Mouse (Mus musculus) gastrocnemius, postnatal 36 days (tissue): ENCODE data around the gene Anp32b. TPM values are rescaled to one million over a fixed set of nuclear protein-coding genes. Genes with fewer than 3 reads are reported as not detected.

Experiments
- DNase-seq, 2 experiments: peaks; one replicate each; pipeline ENCODE4 v3.0.0; 2022
- intact Hi-C: fragments of 180-260 bp; cut with DNase I; formaldehyde crosslinking; loops from one replicate; pipeline ENCODE4 v1.15.1; 2025
- total RNA-seq, 2 experiments: library from RNA; stranded (reverse); gene quantifications; 2 replicates each; pipeline ENCODE4 v1.2.3; 2021

Anp32b gene
- total RNA-seq, 2 experiments from 2014 or later = 54.4 to 64.0 TPM

DNA sequence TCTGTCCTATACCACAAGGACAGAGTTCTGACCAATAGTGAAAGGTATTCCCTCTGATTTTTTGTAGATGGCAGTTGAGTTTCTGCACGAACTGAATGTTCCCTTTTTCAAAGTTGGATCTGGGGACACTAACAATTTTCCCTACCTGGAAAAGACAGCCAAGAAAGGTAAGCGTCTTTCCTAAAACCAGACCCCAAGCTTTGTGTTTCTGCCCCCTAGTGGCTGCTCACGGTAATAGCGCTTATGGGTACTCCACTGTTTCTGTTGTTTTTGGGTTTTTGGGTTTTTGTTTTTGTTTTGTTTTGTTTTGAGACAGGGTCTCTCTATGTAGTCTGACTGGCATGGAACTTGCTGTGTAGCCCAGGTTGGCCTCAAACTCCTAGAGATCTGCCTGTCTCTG lies 48.3 kb downstream of the Anp32b start:
- no peak for DNase-seq
- intact Hi-C loops = no loop called here

DNA sequence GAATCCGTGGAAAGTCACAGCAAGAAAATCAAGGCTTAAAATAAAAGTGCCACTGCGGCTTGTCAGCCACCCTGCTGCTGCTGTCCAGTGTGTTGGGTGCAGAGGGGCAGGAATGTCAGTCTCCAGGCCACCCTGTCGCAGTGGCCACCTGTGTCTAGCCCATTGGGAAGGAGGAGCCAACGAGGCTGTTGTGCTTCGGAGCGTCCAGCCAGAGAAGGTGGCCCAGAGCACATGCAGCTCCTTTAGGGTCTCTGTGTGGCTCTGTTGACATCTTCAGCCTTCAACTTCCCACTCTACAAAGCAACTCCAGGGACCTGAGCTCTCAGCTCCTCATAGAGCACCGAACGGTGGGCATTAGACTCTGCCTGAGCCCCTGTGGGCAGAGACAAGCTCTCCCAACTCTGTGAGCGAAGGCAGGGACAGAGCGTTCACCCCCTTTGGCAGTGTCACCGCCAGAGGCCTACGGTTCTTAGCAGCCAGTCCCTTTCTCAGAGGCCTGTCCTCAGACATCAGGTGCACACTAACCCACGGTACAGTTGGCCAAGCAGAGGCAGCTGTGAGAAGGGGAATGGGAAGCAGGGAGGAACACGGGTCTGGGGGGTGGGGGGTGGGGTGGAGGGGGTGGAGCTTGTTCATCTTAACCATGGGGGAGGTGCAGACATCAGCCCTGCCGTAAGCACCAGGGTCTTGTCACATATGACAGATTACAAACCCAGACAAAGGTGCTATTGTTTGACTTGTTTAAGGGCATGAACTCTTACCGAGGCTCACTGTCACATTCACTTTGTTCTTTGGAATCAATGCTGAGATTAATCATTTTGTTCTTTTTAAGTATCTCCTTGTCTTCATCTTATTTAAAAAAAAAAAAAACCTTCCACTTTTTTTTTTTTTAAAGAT lies 52.2 kb downstream of the Anp32b start:
- intact Hi-C loops = loop anchor here (5.0 kb wide), 2 partner anchors 56 to 149 kb away; partner anchors contain the start of gene Tbc1d2

DNA sequence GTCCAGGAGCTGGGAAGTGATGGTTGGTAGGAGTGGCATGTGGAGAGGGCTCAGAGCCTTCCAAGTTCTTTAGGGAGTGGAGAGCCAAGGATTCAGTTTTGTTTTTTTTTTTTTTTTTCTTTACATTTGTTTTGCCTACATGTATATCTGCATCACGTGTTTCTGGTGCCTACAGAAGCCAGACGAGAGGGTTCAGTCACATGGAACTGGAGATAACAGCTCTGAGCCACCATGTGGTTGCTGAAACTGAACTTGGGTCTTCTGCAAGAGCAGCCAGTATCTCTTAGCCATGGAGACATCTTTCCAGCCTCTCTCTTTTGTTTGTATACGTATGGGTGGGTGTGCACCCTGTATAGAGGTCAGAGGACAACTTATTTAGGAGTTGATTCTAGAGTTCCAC lies 53.2 kb downstream of the Anp32b start:
- no peak for DNase-seq
- intact Hi-C loops = loop anchor here (5.0 kb wide), 2 partner anchors 57 to 148 kb away; partner anchors contain the start of gene Tbc1d2

More for the DNA sequence above, 52.2 kb downstream of the Anp32b start:
- no peak for DNase-seq

DNA sequence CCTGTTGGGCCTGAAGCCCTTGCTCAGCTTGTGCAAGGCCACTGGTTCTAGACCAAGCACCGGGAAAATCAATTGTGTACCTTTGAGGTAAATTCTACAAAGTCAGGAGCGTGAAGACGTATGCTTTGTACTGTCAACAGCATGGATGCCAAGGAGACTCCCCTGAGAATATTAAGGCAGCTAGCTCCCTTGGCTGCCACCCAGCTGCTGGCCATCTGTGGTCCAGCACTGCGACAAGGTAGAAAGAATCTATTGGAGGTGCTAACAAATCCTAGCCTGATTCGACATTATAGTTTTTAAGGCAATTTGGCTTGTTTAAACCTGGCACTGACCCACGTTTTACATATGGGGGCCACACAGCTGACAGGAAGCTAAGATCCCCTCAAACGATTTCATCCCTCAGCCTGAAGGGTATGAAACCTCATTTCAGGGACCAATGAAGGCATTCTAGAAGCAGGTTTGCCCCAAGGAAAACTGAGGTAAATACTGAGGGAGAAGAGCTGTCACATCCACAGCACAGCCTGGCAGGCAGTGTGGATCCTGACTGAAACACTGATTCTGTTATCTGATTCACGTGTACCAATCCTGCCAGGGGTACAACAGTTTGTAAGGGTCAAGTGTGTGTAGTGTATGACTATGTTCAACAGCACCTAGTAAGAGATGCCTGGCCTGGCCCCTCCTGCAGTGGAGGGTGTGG lies 54.8 kb downstream of the Anp32b start:
- intact Hi-C loops = no loop called here
- DNase-seq = no peak

DNA sequence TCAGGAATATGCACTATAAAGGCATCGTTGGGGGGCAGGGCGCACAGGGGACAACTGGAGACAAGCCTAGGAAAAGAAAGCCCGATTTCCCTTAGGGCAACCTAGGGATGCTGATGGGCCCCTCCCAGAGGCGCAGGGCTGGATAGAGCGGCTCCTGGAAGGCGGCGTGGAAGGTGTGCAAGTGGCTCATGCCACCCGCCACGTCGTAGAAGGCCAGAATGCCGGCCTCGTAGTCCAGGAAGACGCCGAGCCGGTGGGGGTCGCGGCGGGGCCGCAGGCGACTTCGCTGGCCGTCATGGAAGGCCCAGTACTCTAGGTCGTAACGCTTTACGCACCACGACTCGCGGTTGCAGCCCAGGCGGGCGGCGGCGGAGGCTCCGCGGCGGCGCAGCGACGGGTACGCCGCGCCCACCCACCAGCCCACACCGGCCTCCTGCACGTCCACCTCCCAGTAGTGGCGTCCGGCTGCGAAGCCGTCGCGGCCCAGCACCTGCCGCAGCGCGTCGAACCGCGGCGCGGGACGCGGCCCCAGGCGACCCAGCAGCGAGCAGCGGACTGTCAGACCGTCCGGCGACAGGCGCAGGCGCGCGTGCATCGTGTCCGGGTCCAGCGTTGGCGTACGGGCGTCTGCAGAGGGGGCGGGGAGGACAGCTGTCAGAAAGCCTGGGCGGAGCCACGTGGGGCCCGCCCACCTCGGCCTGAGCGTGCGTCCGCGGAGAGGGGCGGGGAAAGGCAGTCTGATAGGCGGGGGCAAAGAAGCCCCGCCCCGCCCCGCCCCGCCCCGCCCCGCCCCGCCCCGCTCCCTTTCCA lies 56.3 kb downstream of the Anp32b start:
- peak; percentile 90 to 96 for DNase-seq
- intact Hi-C loops = no loop called here

DNA sequence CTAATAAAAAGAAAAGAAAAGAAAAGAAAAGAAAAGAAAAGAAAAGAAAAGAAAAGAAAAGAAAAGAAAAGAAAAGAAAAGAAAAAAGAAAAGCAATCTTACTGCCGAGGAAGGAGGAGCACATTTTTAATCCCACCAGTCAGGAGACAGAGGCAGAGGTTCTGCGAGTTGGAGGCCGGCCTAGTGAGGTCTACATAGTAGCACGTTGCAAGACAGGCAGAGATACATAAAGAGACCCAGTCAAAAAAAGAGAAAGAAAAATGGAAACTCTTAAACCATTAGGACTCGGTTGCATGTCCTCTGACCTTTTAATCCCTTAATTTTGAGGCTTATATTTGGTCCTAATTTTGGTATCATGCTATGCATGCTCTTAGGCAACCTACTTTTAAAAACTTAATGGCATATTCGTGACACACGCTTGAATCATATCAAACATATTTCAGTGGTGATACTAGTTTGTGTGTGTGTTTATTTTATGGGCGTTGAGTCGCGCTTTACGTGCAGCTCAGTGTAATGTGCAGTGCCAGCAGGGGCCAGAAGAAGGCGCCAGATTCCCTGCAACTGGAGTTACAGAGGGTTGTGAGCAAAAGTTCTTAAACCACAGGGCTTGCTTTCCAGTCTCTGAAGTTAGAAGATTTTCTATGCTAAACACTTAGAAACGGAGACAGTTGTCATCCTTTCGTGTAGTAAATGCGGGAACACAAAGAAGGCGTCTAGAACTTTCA lies 57.2 kb downstream of the Anp32b start:
- intact Hi-C loops = no loop called here
- peak; percentile 69 to 75 for DNase-seq

DNA sequence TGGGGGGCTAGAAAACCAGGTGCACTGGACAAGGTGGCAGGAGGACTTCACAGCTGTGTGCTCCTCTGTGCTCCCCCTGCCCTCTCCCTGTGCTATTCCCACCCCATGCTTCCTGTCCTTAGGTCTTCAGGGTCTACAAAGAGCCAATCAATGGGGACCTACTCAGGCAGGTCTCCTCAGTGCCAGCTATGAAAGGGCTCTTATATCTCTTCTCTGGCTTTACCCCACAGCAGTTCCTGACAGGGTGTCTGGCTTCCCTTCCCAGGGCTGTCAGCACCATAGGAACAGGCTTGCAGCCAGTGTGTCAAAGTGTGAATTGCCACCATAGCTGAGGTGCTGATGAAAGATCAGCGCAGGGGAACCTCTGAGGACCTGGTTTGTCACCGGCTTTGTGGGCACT lies 69.8 kb downstream of the Anp32b start:
- intact Hi-C loops = no loop called here
- DNase-seq = no peak

DNA sequence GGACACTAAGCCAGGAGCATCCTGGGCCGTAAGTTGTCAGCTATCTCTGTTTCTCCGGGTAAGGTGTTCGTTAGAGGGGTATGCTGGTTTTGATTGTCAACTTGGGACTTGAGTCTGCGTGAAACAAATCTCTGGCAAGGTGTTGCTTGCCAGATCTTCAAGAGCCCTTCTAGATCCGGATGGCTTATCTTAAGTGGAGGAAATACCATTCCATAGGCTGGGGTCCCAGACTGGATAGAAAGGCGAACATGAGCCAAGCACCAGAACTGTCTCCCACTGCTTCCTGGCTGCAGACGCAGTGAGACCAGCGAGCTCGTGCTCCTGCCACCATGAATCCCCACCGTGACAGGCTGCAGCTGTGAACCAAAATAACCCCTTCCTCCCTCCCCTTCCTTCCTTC lies 70.8 kb downstream of the Anp32b start:
- no peak for DNase-seq

More for the DNA sequence above, 70.8 kb downstream of the Anp32b start:
- intact Hi-C loops = no loop called here

Other genes starting within 250 kb of the Anp32b start
- not detected for gene Foxe1, start 107.3 kb upstream of the Anp32b start, total RNA-seq
- gene Trmo, start 61.5 kb upstream of the Anp32b start, total RNA-seq = 1 to 10 TPM; 2.1 to 2.5 TPM
- not detected for gene Hemgn, start 37.4 kb upstream of the Anp32b start, total RNA-seq
- gene Nans, start 38.3 kb downstream of the Anp32b start, total RNA-seq = 10 to 100 TPM; 15.6 to 18.0 TPM
- under 1 TPM; 0.36 to 0.37 TPM for gene Trim14, start 85.2 kb downstream of the Anp32b start, total RNA-seq
- gene Coro2a, start 151.3 kb downstream of the Anp32b start, total RNA-seq = under 1 TPM; 0.05 to 0.42 TPM
- gene Tbc1d2, start 199.3 kb downstream of the Anp32b start, total RNA-seq = under 1 TPM; 0.72 to 0.77 TPM